Mouse (Mus musculus): ENCODE results near the gene Exoc6. TPM values are rescaled to one million over a fixed set of nuclear protein-coding genes. Genes with fewer than 3 reads are reported as not detected.
A peak's percentile ranks its signal among the peaks of the same experiment; 100 is the strongest.

The Exoc6 gene
- polyA plus RNA-seq, 1 experiment from 2014 or later = 13.7 TPM

DNA sequence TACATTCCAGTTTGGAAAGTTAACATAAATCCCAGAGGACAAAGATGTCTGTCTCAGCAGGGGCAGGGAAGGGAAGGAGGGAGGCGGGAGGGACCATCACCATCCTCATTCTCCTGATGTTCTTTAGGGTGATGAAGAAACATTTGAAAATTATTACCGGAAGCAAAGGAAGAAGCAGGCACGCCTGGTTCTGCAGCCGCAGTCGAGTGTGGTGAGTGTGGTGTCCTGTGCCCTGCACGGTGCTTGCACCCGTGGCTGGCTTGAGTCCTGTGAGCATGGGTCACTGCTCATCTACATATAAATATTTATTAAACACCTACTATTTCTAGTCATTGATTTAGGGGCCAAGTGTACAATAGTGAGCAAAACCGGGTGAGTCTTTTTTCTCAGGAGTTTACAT lies 35.5 kb downstream of the Exoc6 start:
- H3K4me2 ChIP-seq (ENCODE audit: low read depth, low read length) = peak overlapping the region; percentile 9

DNA sequence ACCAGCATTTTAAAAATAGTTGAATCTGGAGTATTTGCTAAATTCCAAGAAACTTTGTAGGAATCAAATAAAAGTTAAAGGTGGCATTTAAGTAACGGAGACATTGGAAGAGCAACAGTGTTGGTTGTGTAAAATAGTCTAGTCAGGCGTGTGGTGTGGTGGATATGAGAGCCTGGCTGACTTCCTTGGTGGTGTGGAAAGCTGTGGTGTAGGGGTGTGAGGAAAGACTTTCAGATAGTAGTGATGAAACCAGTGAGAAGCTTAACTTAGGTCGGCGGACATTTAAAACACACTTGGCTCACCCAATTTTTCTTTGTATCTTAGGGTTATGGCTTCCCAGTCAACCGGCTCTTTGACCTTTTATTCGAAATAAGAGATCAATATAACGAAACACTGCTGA lies 40.3 kb downstream of the Exoc6 start:
- Histone ChIP-seq H3K4me1 (replicated peaks; ENCODE audit: control insufficient read depth, insufficient read depth, low read length) (no peaks in the 10 kb centered on the region; the same call in 1 of the 2 replicates), H3K9me3 (ENCODE audit: control insufficient read depth, low read length) (no peaks in the 10 kb centered on the region), H3K36me3 (ENCODE audit: control insufficient read depth, insufficient read depth, low read length) (no peaks in the 10 kb centered on the region), H3K9ac (ENCODE audit: low read length) (no peak overlapping the region), H3K27ac (ENCODE audit: low read length) (no peak overlapping the region), H3K4me2 (ENCODE audit: low read depth, low read length) (no peak overlapping the region), H3K27me3 (ENCODE audit: control insufficient read depth, insufficient read depth, low read depth, low read length) (no peaks in the 10 kb centered on the region), H3K4me3 (ENCODE audit: low read length) (no peak overlapping the region)
- 82% methylated on average over 7 of the region's 7 CpGs for WGBS
- no peak for ATAC-seq (ENCODE audit: low read depth)

More for the DNA sequence above, 35.5 kb downstream of the Exoc6 start:
- Histone ChIP-seq H3K27me3 (ENCODE audit: control insufficient read depth, insufficient read depth, low read depth, low read length) (no peaks in the 10 kb centered on the region), H3K4me3 (ENCODE audit: low read length) (no peak overlapping the region), H3K9me3 (ENCODE audit: control insufficient read depth, low read length) (no peaks in the 10 kb centered on the region), H3K27ac (ENCODE audit: low read length) (no peak overlapping the region), H3K9ac (ENCODE audit: low read length) (no peak overlapping the region), H3K4me1 (replicated peaks; ENCODE audit: control insufficient read depth, insufficient read depth, low read length) (no peaks in the 10 kb centered on the region; the same call in 1 of the 2 replicates), H3K36me3 (ENCODE audit: control insufficient read depth, insufficient read depth, low read length) (no peaks in the 10 kb centered on the region)
- 26% methylated on average over 8 of the region's 8 CpGs for WGBS
- peak; percentile 36; the same call in 1 of the 2 replicates for ATAC-seq (ENCODE audit: low read depth)

DNA sequence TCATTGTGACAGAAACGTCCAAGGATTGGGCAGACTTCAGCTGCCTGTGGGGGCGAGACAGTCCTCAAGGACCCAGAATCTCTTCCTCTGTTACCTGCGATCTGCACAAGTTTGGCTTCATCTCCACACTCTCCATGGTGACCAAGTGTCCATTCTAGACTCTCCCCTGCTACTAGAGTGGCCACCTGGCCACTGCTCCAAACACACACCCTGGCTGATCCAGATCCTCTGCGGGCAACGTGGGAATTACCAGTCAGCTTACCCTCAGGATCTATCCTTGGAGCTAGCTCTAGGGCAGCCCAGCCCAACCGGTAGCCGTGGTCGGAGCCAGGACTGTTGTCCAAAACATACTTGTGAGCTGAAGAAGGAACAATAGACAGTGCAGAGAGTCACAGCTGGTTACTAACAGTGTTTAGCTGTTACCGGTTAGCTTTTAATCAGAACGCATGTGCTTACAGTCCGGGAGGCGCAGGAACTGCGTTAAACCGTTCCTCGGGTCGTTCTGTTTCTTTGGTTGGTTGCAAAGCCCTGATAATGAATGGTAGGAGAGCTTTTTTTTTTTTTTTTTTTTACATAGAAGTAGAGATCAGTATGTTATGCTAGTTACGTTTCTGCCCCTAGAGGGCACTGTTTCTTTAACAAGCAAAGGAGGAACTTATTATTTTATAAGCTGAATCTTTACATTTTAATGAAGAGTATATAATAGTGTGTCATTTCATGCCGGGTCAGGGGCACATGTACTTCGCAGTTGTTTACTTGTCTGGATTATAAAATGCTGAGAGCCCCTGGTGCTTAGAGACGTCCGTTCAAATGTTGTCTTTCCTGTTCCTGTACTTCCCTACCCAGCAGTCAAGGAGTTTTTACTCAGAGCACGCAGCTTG lies 52.0 kb downstream of the Exoc6 start:
- no peaks in the 10 kb centered on the region; the same call in 1 of the 2 replicates for H3K36me3 ChIP-seq (ENCODE audit: control insufficient read depth, insufficient read depth, low read length)
- peak; percentile 52; the same call in 1 of the 2 replicates for ATAC-seq (ENCODE audit: low read depth)
- no peak overlapping the region for H3K9ac ChIP-seq (ENCODE audit: low read length)
- no peaks in the 10 kb centered on the region for H3K27me3 ChIP-seq (ENCODE audit: control insufficient read depth, insufficient read depth, low read depth, low read length)
- H3K4me1 ChIP-seq (replicated peaks; ENCODE audit: control insufficient read depth, insufficient read depth, low read length) = peaks cover 3% of the 10 kb centered on the region; the same call in 1 of the 2 replicates
- H3K9me3 ChIP-seq (ENCODE audit: control insufficient read depth, low read length) = no peaks in the 10 kb centered on the region
- no peak overlapping the region for H3K27ac ChIP-seq (ENCODE audit: low read length)
- H3K4me2 ChIP-seq (ENCODE audit: low read depth, low read length) = peak overlapping the region; percentile 48
- peak overlapping the region; percentile 32 for H3K4me3 ChIP-seq (ENCODE audit: low read length)
- 28% methylated on average over 22 of the region's 22 CpGs for WGBS

DNA sequence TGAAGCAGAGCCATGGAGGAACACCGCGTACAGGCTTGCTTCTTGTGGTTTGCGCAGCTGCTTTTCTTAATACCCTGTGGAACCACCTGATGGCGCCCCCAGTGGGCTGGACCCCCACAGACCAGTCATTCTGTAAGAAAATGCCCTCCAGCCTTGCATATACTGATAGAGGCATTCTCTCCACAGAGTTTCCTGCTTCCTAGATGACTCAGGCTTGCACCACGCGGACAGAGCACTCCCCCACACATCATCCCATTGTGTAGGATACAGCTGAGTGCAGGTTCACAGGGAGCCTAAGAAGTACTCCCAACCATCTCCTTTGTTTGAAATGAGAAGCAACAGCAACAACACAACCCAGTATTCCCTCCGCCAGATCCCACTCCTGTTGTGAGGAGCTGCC lies 59.8 kb downstream of the Exoc6 start:
- no peak overlapping the region for H3K4me2 ChIP-seq (ENCODE audit: low read depth, low read length)
- no peak for ATAC-seq (ENCODE audit: low read depth)
- H3K27ac ChIP-seq (ENCODE audit: low read length) = no peak overlapping the region
- H3K9ac ChIP-seq (ENCODE audit: low read length) = no peak overlapping the region
- H3K4me1 ChIP-seq (replicated peaks; ENCODE audit: control insufficient read depth, insufficient read depth, low read length) = no peaks in the 10 kb centered on the region
- no peaks in the 10 kb centered on the region for H3K27me3 ChIP-seq (ENCODE audit: control insufficient read depth, insufficient read depth, low read depth, low read length)
- no peaks in the 10 kb centered on the region for H3K9me3 ChIP-seq (ENCODE audit: control insufficient read depth, low read length)
- H3K4me3 ChIP-seq (ENCODE audit: low read length) = no peak overlapping the region
- H3K36me3 ChIP-seq (ENCODE audit: control insufficient read depth, insufficient read depth, low read length) = no peaks in the 10 kb centered on the region
- WGBS = 77% methylated on average over 7 of the region's 7 CpGs

DNA sequence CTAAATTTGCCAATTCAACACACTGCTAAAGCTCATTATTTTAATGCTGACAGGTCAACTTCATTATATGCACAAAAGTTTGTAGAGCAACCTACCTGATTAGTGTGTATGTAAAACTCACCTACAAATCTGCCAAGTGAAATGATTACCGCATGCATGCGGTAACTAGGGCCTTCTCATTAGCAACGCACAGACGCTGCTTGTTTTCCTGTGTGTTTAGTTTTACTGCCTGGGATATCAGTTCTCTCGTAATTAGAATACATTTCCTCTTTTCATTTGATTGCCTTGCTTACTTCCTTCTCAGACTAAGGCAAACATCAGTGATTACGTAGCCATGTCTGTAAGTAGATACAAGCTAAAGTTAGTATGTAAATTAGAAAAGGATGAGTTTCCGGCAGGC lies 62.7 kb downstream of the Exoc6 start:
- 72% methylated on average over 7 of the region's 7 CpGs for WGBS
- ATAC-seq (ENCODE audit: low read depth) = no peak
- no peak overlapping the region for H3K4me2 ChIP-seq (ENCODE audit: low read depth, low read length)
- H3K27me3 ChIP-seq (ENCODE audit: control insufficient read depth, insufficient read depth, low read depth, low read length) = no peaks in the 10 kb centered on the region
- no peak overlapping the region for H3K4me3 ChIP-seq (ENCODE audit: low read length)
- H3K36me3 ChIP-seq (ENCODE audit: control insufficient read depth, insufficient read depth, low read length) = peaks cover 3% of the 10 kb centered on the region; the same call in 1 of the 2 replicates
- no peak overlapping the region for H3K27ac ChIP-seq (ENCODE audit: low read length)
- H3K9ac ChIP-seq (ENCODE audit: low read length) = no peak overlapping the region
- H3K9me3 ChIP-seq (ENCODE audit: control insufficient read depth, low read length) = no peaks in the 10 kb centered on the region; the same call in 1 of the 2 replicates
- H3K4me1 ChIP-seq (replicated peaks; ENCODE audit: control insufficient read depth, insufficient read depth, low read length) = no peaks in the 10 kb centered on the region

DNA sequence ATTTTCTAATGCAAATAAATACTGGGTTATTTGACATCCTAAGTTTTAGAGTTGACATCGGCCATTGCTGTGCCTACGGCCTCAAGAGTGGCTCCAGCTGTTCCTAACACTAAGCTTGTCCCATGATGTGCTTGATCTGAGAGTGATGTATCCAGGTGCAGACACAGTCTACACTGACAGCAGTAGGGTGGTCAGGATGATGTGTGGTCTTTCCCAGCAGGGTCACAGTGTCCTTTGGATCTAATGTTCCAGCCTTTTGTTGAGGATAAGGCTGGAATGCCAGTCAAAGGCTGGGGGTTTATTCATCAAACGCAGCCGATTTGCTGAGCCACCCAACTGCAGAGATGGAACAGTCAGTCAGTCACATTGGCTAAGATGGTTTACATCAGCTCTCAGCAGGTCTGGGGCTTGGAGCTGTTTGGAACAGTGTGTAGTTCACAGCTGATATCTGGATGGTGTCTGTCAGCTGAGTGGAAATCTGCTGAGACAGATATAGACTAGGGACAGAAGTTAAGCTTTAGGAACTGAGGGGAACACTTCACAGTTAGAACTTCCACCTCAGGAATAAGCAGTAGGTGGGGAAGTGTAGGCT lies 64.9 kb downstream of the Exoc6 start:
- Histone ChIP-seq H3K4me1 (replicated peaks; ENCODE audit: control insufficient read depth, insufficient read depth, low read length) (no peaks in the 10 kb centered on the region), H3K36me3 (ENCODE audit: control insufficient read depth, insufficient read depth, low read length) (peaks cover 3% of the 10 kb centered on the region; the same call in 1 of the 2 replicates), H3K9ac (ENCODE audit: low read length) (no peak overlapping the region), H3K27me3 (ENCODE audit: control insufficient read depth, insufficient read depth, low read depth, low read length) (no peaks in the 10 kb centered on the region), H3K4me3 (ENCODE audit: low read length) (no peak overlapping the region), H3K4me2 (ENCODE audit: low read depth, low read length) (no peak overlapping the region), H3K27ac (ENCODE audit: low read length) (no peak overlapping the region), H3K9me3 (ENCODE audit: control insufficient read depth, low read length) (no peaks in the 10 kb centered on the region; the same call in 1 of the 2 replicates)
- no peak for ATAC-seq (ENCODE audit: low read depth)
- WGBS = 78% methylated on average over 4 of the region's 4 CpGs

DNA sequence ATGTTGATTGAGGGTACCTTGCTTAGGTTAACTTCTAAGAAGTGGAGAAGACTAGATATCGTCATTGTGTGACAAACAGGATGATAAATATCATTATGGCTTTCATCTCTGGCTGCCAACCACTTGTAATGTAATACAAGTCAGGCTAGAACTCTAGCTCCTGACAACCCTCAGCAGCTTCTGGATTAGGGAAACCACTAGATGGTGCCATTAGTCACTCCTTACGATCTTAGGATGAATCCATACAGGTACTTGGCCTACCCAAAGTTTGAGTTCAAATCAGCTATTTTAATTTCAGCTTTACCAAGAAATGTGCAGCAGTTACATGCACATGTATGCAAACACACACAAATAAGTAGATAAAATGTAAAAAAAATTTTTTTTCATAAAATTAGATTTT lies 97.8 kb downstream of the Exoc6 start:
- H3K9ac ChIP-seq (ENCODE audit: low read length) = no peak overlapping the region
- 29% methylated on average over 2 of the region's 2 CpGs for WGBS
- no peaks in the 10 kb centered on the region for H3K4me1 ChIP-seq (replicated peaks; ENCODE audit: control insufficient read depth, insufficient read depth, low read length)
- no peaks in the 10 kb centered on the region for H3K36me3 ChIP-seq (ENCODE audit: control insufficient read depth, insufficient read depth, low read length)
- H3K27me3 ChIP-seq (ENCODE audit: control insufficient read depth, insufficient read depth, low read depth, low read length) = no peaks in the 10 kb centered on the region
- H3K9me3 ChIP-seq (ENCODE audit: control insufficient read depth, low read length) = no peaks in the 10 kb centered on the region
- no peak overlapping the region for H3K4me3 ChIP-seq (ENCODE audit: low read length)
- ATAC-seq (ENCODE audit: low read depth) = no peak
- no peak overlapping the region for H3K27ac ChIP-seq (ENCODE audit: low read length)
- H3K4me2 ChIP-seq (ENCODE audit: low read depth, low read length) = no peak overlapping the region

DNA sequence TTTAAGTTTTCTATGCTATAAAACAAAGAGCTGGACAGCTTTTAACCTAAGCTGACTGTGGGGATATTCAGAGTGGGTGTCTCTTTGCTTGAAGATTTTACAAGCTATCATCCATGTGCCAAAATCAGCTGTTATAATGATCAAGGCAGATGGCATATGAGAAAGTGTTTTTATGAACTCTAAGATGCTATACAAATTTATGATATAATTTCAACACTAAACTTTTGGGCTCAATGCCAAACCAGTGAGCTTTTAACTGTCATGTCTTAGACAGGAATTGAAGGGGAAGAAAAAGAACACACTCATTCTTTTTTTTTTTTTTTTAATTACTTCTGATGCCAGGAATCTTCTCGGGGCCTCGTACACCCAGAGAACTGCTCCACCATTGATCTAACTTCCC lies 100.3 kb downstream of the Exoc6 start:
- Histone ChIP-seq H3K9me3 (ENCODE audit: control insufficient read depth, low read length) (no peaks in the 10 kb centered on the region), H3K4me1 (replicated peaks; ENCODE audit: control insufficient read depth, insufficient read depth, low read length) (no peaks in the 10 kb centered on the region), H3K36me3 (ENCODE audit: control insufficient read depth, insufficient read depth, low read length) (no peaks in the 10 kb centered on the region), H3K4me3 (ENCODE audit: low read length) (no peak overlapping the region), H3K27ac (ENCODE audit: low read length) (no peak overlapping the region), H3K9ac (ENCODE audit: low read length) (no peak overlapping the region), H3K27me3 (ENCODE audit: control insufficient read depth, insufficient read depth, low read depth, low read length) (no peaks in the 10 kb centered on the region), H3K4me2 (ENCODE audit: low read depth, low read length) (no peak overlapping the region)
- no peak for ATAC-seq (ENCODE audit: low read depth)
- 30% methylated on average over 2 of the region's 2 CpGs for WGBS

DNA sequence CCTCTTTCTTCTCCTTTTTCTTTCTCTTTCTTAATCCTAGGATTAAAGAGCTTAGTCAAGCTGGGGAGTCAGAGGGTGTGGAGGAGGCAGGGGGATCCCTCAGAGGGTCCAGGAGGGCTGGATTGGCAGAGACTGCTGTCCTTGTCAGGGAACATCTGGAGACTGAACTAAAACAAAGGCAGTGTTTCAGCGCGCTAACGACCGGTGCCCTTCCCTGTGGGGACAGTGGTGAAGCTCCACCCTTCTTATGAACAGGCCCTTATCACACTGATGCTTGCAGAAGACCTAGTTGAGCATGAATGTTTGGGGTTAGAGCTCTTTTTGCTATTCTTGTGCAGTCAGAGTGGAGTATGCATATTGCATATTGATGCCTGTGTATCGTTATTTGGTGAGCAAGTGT lies 103.8 kb downstream of the Exoc6 start:
- Histone ChIP-seq H3K4me3 (ENCODE audit: low read length) (no peak overlapping the region), H3K9ac (ENCODE audit: low read length) (no peak overlapping the region), H3K27ac (ENCODE audit: low read length) (no peak overlapping the region), H3K4me2 (ENCODE audit: low read depth, low read length) (no peak overlapping the region), H3K4me1 (replicated peaks; ENCODE audit: control insufficient read depth, insufficient read depth, low read length) (no peaks in the 10 kb centered on the region), H3K9me3 (ENCODE audit: control insufficient read depth, low read length) (no peaks in the 10 kb centered on the region), H3K27me3 (ENCODE audit: control insufficient read depth, insufficient read depth, low read depth, low read length) (no peaks in the 10 kb centered on the region), H3K36me3 (ENCODE audit: control insufficient read depth, insufficient read depth, low read length) (no peaks in the 10 kb centered on the region)
- ATAC-seq (ENCODE audit: low read depth) = no peak
- WGBS = 39% methylated on average over 5 of the region's 5 CpGs

All from lung, embryonic 16.5 days (tissue).